Mouse (Mus musculus) cerebellum, postnatal 4 days (tissue): ENCODE measurements at regions not wholly inside any gene's neighbourhood (a gene's known extent, or its start where the extent isn't known, plus 50 kb on each side); places are given as distances from the start of the nearest gene placed in this dataset.

Source experiments
- DNase-seq, 2 experiments: peaks; one replicate each; pipeline ENCODE4 v3.0.0; 2022; ENCODE audit warnings: low spot score in 2 of 2, mixed read lengths in 1 of 2

GRCm38 (mm10) chr17:47064592-47065306 lies 54.4 kb upstream of the Ubr2 start:
- no peak for DNase-seq

DNA sequence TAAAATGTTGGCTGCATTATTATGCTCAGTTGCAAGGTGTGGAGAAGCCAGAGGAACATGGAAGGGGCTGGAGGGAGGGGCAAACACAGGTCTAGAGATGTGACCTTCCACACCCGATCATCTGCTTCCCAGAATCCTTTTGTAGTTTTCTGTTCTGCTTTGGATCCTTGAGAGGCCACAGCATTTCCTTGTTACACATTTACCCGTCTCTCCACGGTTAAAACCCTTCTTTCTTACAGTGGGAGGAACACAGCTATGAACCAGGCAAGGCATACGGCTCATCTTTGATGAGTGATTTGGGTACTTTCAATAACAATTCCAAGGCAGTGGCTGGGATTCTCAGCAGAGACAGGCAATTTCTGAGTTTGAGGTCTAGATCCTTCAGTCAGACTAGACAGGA lies 53.6 kb upstream of the Ubr2 start:
- no peak for DNase-seq

DNA sequence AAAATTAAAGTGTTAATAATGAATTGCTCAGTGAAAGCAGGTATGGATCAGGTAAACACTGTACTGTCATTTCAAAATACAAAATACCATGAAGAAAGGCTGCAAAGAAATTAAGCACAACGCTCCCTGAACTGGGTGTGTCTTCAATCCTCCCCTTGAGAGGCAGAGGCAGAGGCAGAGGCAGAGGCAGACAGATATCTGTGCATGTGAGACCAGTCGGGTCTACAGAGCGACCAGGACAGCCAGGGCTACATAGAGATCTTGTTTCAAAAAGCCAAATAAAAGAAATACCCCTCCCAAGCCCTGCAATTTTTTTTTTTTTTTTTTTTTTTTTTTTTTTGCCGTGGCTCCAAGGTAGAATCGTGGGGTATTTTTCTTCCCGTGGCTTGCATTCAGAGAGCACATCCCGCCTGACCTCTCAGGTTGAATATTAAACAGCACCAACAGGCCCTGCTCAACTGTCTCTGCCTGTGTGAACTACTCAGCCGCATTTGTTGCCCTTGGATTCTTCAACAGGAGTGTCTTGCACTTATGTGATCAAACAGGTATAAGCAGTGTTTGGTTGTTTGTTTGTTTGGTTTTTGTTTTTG lies 50.8 kb upstream of the Ubr2 start:
- DNase-seq, result no peak
